Mouse (Mus musculus): ENCODE data around the gene Olfr1243. TPM values are rescaled to one million over a fixed set of nuclear protein-coding genes. Genes with fewer than 3 reads are reported as not detected.
"Not testable (repeated sequence)": the region's sequence is repeated elsewhere in the genome, so short reads cannot be mapped to it uniquely, and the experiment has no call there.

The Olfr1243 gene
- polyA plus RNA-seq (2014; fragmentation: Nextera tagmentation; extraction: Ambion mirVana): not detected in 2 replicates

- no peaks in the 10 kb centered on the region for H3K27me3 ChIP-seq (ENCODE audit: control insufficient read depth, insufficient read depth, low read length)
- DNase-seq (ENCODE audit: low spot score): no peak
- no peaks in the 10 kb centered on the region for H3K4me1 ChIP-seq (ENCODE audit: control insufficient read depth, insufficient read depth, low read length)
- no peak within 1 kb of the TSS for H3K9ac ChIP-seq (ENCODE audit: low read length)
- H3K4me3 ChIP-seq (ENCODE audit: low read depth, low read length): no peak within 1 kb of the TSS
- WGBS: 86% methylated on average over 1 of the region's 1 CpGs
- H3K27ac ChIP-seq (ENCODE audit: low read depth, low read length): no peak within 1 kb of the TSS
- H3K36me3 ChIP-seq (ENCODE audit: control insufficient read depth, insufficient read depth, low read length): no peaks in the 10 kb centered on the region
- no peak for ATAC-seq (ENCODE audit: insufficient read depth, low FRiP score, low TSS enrichment)
- H3K9me3 ChIP-seq (ENCODE audit: control insufficient read depth, low read length): no peaks in the 10 kb centered on the region
- H3K4me2 ChIP-seq (ENCODE audit: low read depth): no peak within 1 kb of the TSS
These were observed at the start of gene Olfr1243 for GRCm38 (mm10) chr2:89531387-89531786. Gene Olfr1243, minus strand, starts transcription at chr2:89531487.

GRCm38 (mm10) chr2:89578347-89578746, 47.1 kb upstream of the Olfr1243 start, which contains the start of gene Olfr1245:
Gene Olfr1245, minus strand, starts transcription at chr2:89578447.
- whole genome bisulfite sequencing: 95% methylated on average over 1 of the region's 1 CpGs
- no peak for ATAC-seq (ENCODE audit: insufficient read depth, low FRiP score, low TSS enrichment)
- no peak for DNase-seq (ENCODE audit: low spot score)
- Histone ChIP-seq H3K9me3 (ENCODE audit: control insufficient read depth, low read length) (no peaks in the 10 kb centered on the region), H3K4me3 (ENCODE audit: low read depth, low read length) (no peak within 1 kb of the TSS), H3K9ac (ENCODE audit: low read length) (no peak within 1 kb of the TSS), H3K4me2 (ENCODE audit: low read depth) (no peak within 1 kb of the TSS), H3K36me3 (ENCODE audit: control insufficient read depth, insufficient read depth, low read length) (no peaks in the 10 kb centered on the region), H3K27me3 (ENCODE audit: control insufficient read depth, insufficient read depth, low read length) (no peaks in the 10 kb centered on the region), H3K27ac (ENCODE audit: low read depth, low read length) (no peak within 1 kb of the TSS), H3K4me1 (ENCODE audit: control insufficient read depth, insufficient read depth, low read length) (no peaks in the 10 kb centered on the region)

DNA sequence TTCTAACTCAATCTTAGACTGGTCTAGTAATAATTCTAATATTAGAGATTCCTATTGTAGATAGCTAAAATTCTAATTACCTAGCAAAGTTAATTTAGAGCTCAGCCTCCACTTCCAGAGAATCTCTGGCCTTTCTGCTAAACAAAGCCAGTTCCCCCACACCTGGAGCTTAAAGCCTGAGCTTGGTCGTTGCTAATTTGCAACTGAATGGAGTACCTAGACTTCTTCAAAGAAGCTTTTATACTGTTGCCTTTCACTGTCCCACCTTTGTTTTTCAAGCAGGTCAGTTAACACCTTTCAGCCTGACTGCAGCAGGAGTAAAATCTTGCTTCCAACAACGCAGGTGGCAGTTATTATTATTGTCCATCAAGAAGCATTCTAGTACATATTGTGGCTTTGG, 31.4 kb upstream of the Olfr1243 start:
- WGBS: 58% methylated on average over 2 of the region's 2 CpGs
- H3K4me3 ChIP-seq (ENCODE audit: low read depth, low read length); ATAC-seq (ENCODE audit: insufficient read depth, low FRiP score, low TSS enrichment); DNase-seq (ENCODE audit: low spot score); H3K27me3 ChIP-seq (ENCODE audit: control insufficient read depth, insufficient read depth, low read length); H3K27ac ChIP-seq (ENCODE audit: low read depth, low read length); H3K9ac ChIP-seq (ENCODE audit: low read length); H3K36me3 ChIP-seq (ENCODE audit: control insufficient read depth, insufficient read depth, low read length); H3K9me3 ChIP-seq (ENCODE audit: control insufficient read depth, low read length); H3K4me1 ChIP-seq (ENCODE audit: control insufficient read depth, insufficient read depth, low read length); H3K4me2 ChIP-seq (ENCODE audit: low read depth): not testable (repeated sequence)

- H3K36me3 ChIP-seq (ENCODE audit: control insufficient read depth, insufficient read depth, low read length): no peaks in the 10 kb centered on the region
- H3K4me2 ChIP-seq (ENCODE audit: low read depth): no peak overlapping the region
- WGBS: 67% methylated on average over 2 of the region's 2 CpGs
- H3K4me1 ChIP-seq (ENCODE audit: control insufficient read depth, insufficient read depth, low read length): no peaks in the 10 kb centered on the region
- H3K4me3 ChIP-seq (ENCODE audit: low read depth, low read length): no peak overlapping the region
- H3K27me3 ChIP-seq (ENCODE audit: control insufficient read depth, insufficient read depth, low read length): no peaks in the 10 kb centered on the region
- no peaks in the 10 kb centered on the region for H3K9me3 ChIP-seq (ENCODE audit: control insufficient read depth, low read length)
- no peak overlapping the region for H3K9ac ChIP-seq (ENCODE audit: low read length)
- no peak for ATAC-seq (ENCODE audit: insufficient read depth, low FRiP score, low TSS enrichment)
- DNase-seq (ENCODE audit: low spot score): no peak
- no peak overlapping the region for H3K27ac ChIP-seq (ENCODE audit: low read depth, low read length)
These were observed 13.2 kb upstream of the Olfr1243 start for GRCm38 (mm10) chr2:89544516-89544915.

DNA sequence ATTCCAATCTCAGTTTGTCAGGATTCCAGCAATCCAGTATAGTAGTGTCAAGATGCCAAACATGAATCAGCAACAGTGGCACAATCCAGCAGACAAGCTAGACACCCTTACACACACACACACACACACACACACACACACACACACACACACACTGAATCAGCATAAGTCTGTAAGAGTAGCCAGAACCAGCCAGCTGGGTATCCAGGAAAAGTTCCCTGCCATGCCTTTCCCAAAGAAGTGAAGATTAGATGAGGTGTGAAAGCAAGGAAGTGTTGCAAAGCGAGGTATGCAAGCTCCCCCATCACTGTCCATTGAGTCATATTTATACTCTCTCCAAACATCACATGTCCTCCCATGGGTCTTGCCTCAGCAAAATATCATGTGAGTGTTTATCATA, 8.6 kb upstream of the Olfr1243 start:
- Histone ChIP-seq H3K4me1 (ENCODE audit: control insufficient read depth, insufficient read depth, low read length) (no peaks in the 10 kb centered on the region), H3K9ac (ENCODE audit: low read length) (no peak overlapping the region), H3K4me2 (ENCODE audit: low read depth) (no peak overlapping the region), H3K4me3 (ENCODE audit: low read depth, low read length) (no peak overlapping the region), H3K36me3 (ENCODE audit: control insufficient read depth, insufficient read depth, low read length) (no peaks in the 10 kb centered on the region), H3K27ac (ENCODE audit: low read depth, low read length) (no peak overlapping the region), H3K9me3 (ENCODE audit: control insufficient read depth, low read length) (no peaks in the 10 kb centered on the region), H3K27me3 (ENCODE audit: control insufficient read depth, insufficient read depth, low read length) (no peaks in the 10 kb centered on the region)
- ATAC-seq (ENCODE audit: insufficient read depth, low FRiP score, low TSS enrichment) (no peak), DNase-seq (ENCODE audit: low spot score) (no peak)
- WGBS: 72% methylated on average over 1 of the region's 1 CpGs

DNA sequence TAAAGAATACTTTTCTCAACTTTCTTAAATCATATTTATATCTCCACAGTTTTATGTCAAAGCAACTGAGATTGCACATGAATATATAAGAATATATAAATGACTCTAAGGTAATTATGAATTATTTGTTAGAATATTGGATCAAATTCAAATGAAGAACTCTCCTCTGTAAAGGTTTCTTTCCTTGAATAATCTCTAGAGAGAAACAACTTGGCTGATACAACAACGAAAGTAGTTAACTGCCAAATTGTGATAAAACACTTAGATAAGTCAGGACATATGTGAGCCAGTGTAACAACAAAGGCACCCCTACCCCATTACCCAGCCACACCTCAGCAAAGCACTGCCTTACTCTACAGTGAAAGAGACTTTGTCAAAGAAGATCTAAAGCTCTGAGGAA, 33.1 kb downstream of the Olfr1243 start, which contains the start of gene Olfr1242:
Olfr1242 (minus strand) TSS at position 101 of the 400 bp plus-strand sequence.
- no peak for ATAC-seq (ENCODE audit: insufficient read depth, low FRiP score, low TSS enrichment)
- Histone ChIP-seq H3K27me3 (ENCODE audit: control insufficient read depth, insufficient read depth, low read length) (no peaks in the 10 kb centered on the region), H3K9me3 (ENCODE audit: control insufficient read depth, low read length) (no peaks in the 10 kb centered on the region), H3K36me3 (ENCODE audit: control insufficient read depth, insufficient read depth, low read length) (no peaks in the 10 kb centered on the region), H3K4me2 (ENCODE audit: low read depth) (no peak within 1 kb of the TSS), H3K27ac (ENCODE audit: low read depth, low read length) (no peak within 1 kb of the TSS), H3K4me3 (ENCODE audit: low read depth, low read length) (no peak within 1 kb of the TSS), H3K9ac (ENCODE audit: low read length) (no peak within 1 kb of the TSS), H3K4me1 (ENCODE audit: control insufficient read depth, insufficient read depth, low read length) (no peaks in the 10 kb centered on the region)
- whole genome bisulfite sequencing: 94% methylated on average over 1 of the region's 1 CpGs
- DNase-seq (ENCODE audit: low spot score): no peak

DNA sequence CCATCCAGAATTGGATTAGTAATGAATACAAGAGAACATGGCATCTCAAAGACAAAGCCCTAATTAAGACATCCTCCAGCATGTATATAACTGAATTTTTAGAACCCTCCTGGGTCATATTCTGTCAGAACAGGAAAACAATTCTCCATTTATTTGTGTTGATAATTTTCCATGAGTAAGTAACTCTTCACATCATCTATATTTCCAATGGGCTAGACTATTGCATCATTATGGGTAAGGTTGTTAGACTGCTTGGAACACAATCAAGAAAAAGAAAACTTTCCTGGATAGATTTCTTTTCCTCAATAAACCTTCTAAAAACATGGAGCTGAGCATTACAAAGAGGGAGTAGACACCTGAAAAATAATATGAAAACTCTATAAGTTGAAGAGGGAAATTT, 44.3 kb downstream of the Olfr1243 start, which contains the start of gene Olfr1241:
Olfr1241 (minus strand) TSS at position 101 of the 400 bp plus-strand sequence.
- Histone ChIP-seq H3K27ac (ENCODE audit: low read depth, low read length) (no peak within 1 kb of the TSS), H3K36me3 (ENCODE audit: control insufficient read depth, insufficient read depth, low read length) (no peaks in the 10 kb centered on the region), H3K9ac (ENCODE audit: low read length) (no peak within 1 kb of the TSS), H3K9me3 (ENCODE audit: control insufficient read depth, low read length) (no peaks in the 10 kb centered on the region), H3K4me2 (ENCODE audit: low read depth) (no peak within 1 kb of the TSS), H3K4me3 (ENCODE audit: low read depth, low read length) (no peak within 1 kb of the TSS), H3K27me3 (ENCODE audit: control insufficient read depth, insufficient read depth, low read length) (no peaks in the 10 kb centered on the region), H3K4me1 (ENCODE audit: control insufficient read depth, insufficient read depth, low read length) (no peaks in the 10 kb centered on the region)
- no peak for DNase-seq (ENCODE audit: low spot score)
- ATAC-seq (ENCODE audit: insufficient read depth, low FRiP score, low TSS enrichment): no peak

Other genes with a start within 250 kb of the Olfr1243 start
- not detected in 2 replicates for gene Olfr1229, start 243.5 kb downstream of the Olfr1243 start, polyA plus RNA-seq (2014; fragmentation: Nextera tagmentation; extraction: Ambion mirVana)
- not detected in 2 replicates for gene Olfr1230, start 234.2 kb downstream of the Olfr1243 start, polyA plus RNA-seq (2014; fragmentation: Nextera tagmentation; extraction: Ambion mirVana)
- gene Olfr1231, start 224.4 kb downstream of the Olfr1243 start, polyA plus RNA-seq (2014; fragmentation: Nextera tagmentation; extraction: Ambion mirVana): not detected in 2 replicates
- not detected in 2 replicates for gene Olfr1232, start 201.8 kb downstream of the Olfr1243 start, polyA plus RNA-seq (2014; fragmentation: Nextera tagmentation; extraction: Ambion mirVana)
- not detected in 2 replicates for gene Olfr1233, start 189.1 kb downstream of the Olfr1243 start, polyA plus RNA-seq (2014; fragmentation: Nextera tagmentation; extraction: Ambion mirVana)
- gene Olfr1234, start 166.6 kb downstream of the Olfr1243 start, polyA plus RNA-seq (2014; fragmentation: Nextera tagmentation; extraction: Ambion mirVana): not detected in 2 replicates
- not detected in 2 replicates for gene Olfr1238, start 121.8 kb downstream of the Olfr1243 start, polyA plus RNA-seq (2014; fragmentation: Nextera tagmentation; extraction: Ambion mirVana)
- not detected in 2 replicates for gene Olfr1239, start 111.1 kb downstream of the Olfr1243 start, polyA plus RNA-seq (2014; fragmentation: Nextera tagmentation; extraction: Ambion mirVana)
- gene Olfr1240, start 88.5 kb downstream of the Olfr1243 start, polyA plus RNA-seq (2014; fragmentation: Nextera tagmentation; extraction: Ambion mirVana): not detected in 2 replicates
- not detected in 2 replicates for gene Olfr1241, start 44.4 kb downstream of the Olfr1243 start, polyA plus RNA-seq (2014; fragmentation: Nextera tagmentation; extraction: Ambion mirVana)
- not detected in 2 replicates for gene Olfr1242, start 33.2 kb downstream of the Olfr1243 start, polyA plus RNA-seq (2014; fragmentation: Nextera tagmentation; extraction: Ambion mirVana)
- gene Olfr1245, start 47.0 kb upstream of the Olfr1243 start, polyA plus RNA-seq (2014; fragmentation: Nextera tagmentation; extraction: Ambion mirVana): not detected in 2 replicates
- gene Olfr1246, start 61.7 kb upstream of the Olfr1243 start, polyA plus RNA-seq (2014; fragmentation: Nextera tagmentation; extraction: Ambion mirVana): not detected in 2 replicates
- gene Olfr1247, start 82.6 kb upstream of the Olfr1243 start, polyA plus RNA-seq (2014; fragmentation: Nextera tagmentation; extraction: Ambion mirVana): not detected in 2 replicates
- gene Olfr1248, start 86.8 kb upstream of the Olfr1243 start, polyA plus RNA-seq (2014; fragmentation: Nextera tagmentation; extraction: Ambion mirVana): not detected in 2 replicates
- gene Olfr1249, start 103.5 kb upstream of the Olfr1243 start, polyA plus RNA-seq (2014; fragmentation: Nextera tagmentation; extraction: Ambion mirVana): not detected in 2 replicates
- gene Olfr1250, start 130.0 kb upstream of the Olfr1243 start, polyA plus RNA-seq (2014; fragmentation: Nextera tagmentation; extraction: Ambion mirVana): not detected in 2 replicates
- gene Olfr1251, start 140.4 kb upstream of the Olfr1243 start, polyA plus RNA-seq (2014; fragmentation: Nextera tagmentation; extraction: Ambion mirVana): not detected in 2 replicates
- not detected in 2 replicates for gene Olfr1252, start 193.5 kb upstream of the Olfr1243 start, polyA plus RNA-seq (2014; fragmentation: Nextera tagmentation; extraction: Ambion mirVana)
- not detected in 2 replicates for gene Olfr1253, start 225.6 kb upstream of the Olfr1243 start, polyA plus RNA-seq (2014; fragmentation: Nextera tagmentation; extraction: Ambion mirVana)

Measured in neural tube, embryonic 11.5 days (tissue).